Mouse (Mus musculus) left cerebral cortex, adult 9 months (tissue): ENCODE data around the gene Gm21858.
"Not testable (repeated sequence)": the region's sequence is repeated elsewhere in the genome, so short reads cannot be mapped to it uniquely, and the experiment has no call there.

Experiments
- DNase-seq, 2 experiments: peaks; one replicate each; pipeline ENCODE4 v3.0.0; 2022; ENCODE audit warnings: low spot score in 2 of 2

Gene Gm21858

GRCm38 (mm10) chrY:55731456-55731855 lies at the start of gene Gm21858:
Gene Gm21858 (plus strand): TSS chrY:55731756.
- DNase-seq: not testable (repeated sequence)
